Mouse (Mus musculus): ENCODE measurements around the gene Klf4. TPM values are rescaled to one million over a fixed set of nuclear protein-coding genes. Genes with fewer than 3 reads are reported as not detected.

Klf4 gene
- polyA plus RNA-seq, 1 experiment from 2014 or later, result 3.7 TPM

DNA sequence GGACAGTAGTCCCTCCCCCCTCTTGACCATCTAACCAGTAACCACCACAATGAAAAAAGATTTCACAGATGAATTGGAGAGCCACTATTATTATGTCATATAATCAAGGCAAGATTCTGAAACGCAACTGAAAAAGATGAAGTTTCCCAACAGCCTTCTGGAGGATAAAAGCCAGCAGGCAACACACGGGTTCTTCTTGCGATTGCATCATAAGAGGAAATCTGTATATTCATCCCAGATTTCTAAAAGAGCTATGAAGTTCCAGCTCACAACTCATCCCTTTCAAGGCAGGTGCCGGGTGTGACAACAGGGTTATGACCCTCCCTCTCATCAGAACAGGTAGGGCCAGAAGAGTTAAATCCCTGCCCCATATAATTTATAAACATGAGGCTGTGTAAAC lies 2.2 kb upstream of the Klf4 start:
- H3K27me3 ChIP-seq (replicated peaks), result peaks cover 16% of the 10 kb centered on the region
- ATAC-seq (ENCODE audit: low FRiP score), result no peak
- peaks cover 36% of the 10 kb centered on the region for H3K4me1 ChIP-seq
- no peak overlapping the region for H3K27ac ChIP-seq (replicated peaks)
- no peak overlapping the region for H3K4me2 ChIP-seq
- no peaks in the 10 kb centered on the region for H3K36me3 ChIP-seq
- 71% methylated on average over 4 of the region's 4 CpGs for WGBS
- H3K4me3 ChIP-seq (replicated peaks), result no peak overlapping the region
- no peak overlapping the region for H3K9ac ChIP-seq (replicated peaks)
- no peaks in the 10 kb centered on the region for H3K9me3 ChIP-seq (replicated peaks)

DNA sequence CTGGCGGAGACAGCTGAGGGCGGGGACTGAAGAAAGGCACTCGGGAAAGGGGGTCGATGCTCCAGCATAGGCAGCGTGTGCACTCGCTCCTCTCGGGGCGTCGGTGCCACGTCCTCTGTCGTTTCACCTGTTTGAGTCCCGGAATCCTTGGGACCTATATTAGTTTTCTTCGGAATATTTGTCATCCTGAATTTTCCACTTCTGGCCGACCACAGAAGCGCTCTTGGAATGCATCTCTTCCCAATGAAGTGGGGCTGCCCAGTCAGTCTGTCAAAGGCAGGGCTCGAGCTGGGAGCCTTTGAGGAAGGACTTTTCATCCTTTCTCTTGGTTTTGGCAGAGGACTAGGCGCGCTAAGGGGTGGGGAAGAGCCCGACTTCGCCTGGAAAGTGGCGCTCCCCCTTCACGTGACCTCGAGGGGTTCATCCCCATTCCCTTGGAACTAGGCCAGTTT lies 1.6 kb upstream of the Klf4 start:
- WGBS, result 1% methylated on average over 23 of the region's 23 CpGs
- peak overlapping the region; percentile 65 for H3K4me3 ChIP-seq (replicated peaks)
- peak overlapping the region; percentile 73 for H3K9ac ChIP-seq (replicated peaks)
- H3K9me3 ChIP-seq (replicated peaks), result no peaks in the 10 kb centered on the region
- peak overlapping the region; percentile 93 for H3K4me2 ChIP-seq
- H3K27me3 ChIP-seq (replicated peaks), result peaks cover 16% of the 10 kb centered on the region
- no peak for ATAC-seq (ENCODE audit: low FRiP score)
- H3K36me3 ChIP-seq, result no peaks in the 10 kb centered on the region
- H3K4me1 ChIP-seq, result peaks cover 38% of the 10 kb centered on the region
- no peak overlapping the region; the same call in 1 of the 2 replicates for H3K27ac ChIP-seq (replicated peaks)

DNA sequence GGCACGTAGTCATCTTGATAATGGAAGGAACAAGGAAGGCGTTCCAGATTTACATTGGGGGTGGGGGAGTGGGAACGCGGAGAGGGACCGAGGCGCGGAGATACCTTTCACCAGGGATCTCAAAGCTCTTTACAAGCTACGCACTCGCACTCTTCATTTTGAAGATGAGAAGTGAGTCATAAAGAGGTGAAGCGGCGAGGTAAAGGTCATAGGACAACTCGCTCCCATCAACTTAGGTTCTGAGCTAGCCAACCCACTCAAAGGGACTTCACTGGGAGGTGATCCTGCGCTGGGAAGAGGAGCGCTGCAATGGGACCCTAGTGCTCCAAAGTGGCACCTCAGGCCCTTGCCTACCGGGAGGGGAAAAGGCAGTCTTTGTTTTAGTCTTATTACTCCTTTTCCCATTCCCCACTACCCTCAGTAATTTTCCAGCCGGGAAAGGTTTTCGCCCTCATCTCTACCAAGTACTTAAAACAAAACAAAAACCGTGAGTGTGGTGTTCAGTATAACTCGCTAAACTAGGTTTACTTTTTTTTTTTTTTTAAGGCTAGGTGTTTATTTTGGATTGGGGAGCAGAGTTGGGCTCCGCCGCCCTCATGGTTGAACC lies 1.0 kb upstream of the Klf4 start:
- Histone ChIP-seq H3K27me3 (replicated peaks) (peaks cover 16% of the 10 kb centered on the region), H3K4me3 (replicated peaks) (peak overlapping the region; percentile 65), H3K36me3 (no peaks in the 10 kb centered on the region), H3K4me2 (peak overlapping the region; percentile 93), H3K9me3 (replicated peaks) (no peaks in the 10 kb centered on the region), H3K27ac (replicated peaks) (peak overlapping the region; percentile 90), H3K4me1 (peaks cover 38% of the 10 kb centered on the region), H3K9ac (replicated peaks) (peak overlapping the region; percentile 73)
- ATAC-seq (ENCODE audit: low FRiP score), result peak; percentile 2; the same call in 1 of the 2 replicates
- under 1% methylated on average over 21 of the region's 21 CpGs for WGBS

DNA sequence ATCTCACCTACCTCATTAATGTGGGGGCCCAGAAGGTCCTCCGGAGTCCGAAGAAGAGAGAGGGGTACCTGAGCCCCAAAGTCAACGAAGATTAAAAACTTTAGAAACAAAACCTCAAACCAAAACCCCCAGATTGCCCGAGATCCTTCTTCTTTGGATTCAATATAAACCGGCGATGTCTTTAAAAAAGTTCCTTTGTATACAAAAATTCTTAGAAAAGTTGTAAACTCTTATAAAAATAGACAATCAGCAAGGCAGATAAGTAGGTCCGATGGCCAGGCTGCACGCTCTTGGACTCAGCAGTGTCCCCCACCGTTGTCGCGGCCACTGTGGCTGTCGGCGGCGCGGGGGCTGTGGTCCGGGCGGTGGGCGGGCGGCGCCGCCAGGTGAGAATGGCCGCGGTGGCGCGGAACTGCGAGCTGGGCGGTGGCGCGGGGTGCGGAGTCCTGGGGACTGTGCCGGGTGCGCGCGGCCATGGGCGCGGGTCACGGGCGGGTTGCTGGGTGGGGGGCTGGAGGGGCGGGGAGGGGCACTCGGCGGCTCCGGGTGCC lies 335 bp downstream of the Klf4 start:
- Histone ChIP-seq H3K9ac (replicated peaks) (peak overlapping the region; percentile 48), H3K36me3 (no peaks in the 10 kb centered on the region), H3K4me3 (replicated peaks) (peak overlapping the region; percentile 65), H3K27me3 (replicated peaks) (peaks cover 16% of the 10 kb centered on the region), H3K4me2 (peak overlapping the region; percentile 93), H3K27ac (replicated peaks) (no peak overlapping the region), H3K4me1 (peaks cover 38% of the 10 kb centered on the region), H3K9me3 (replicated peaks) (no peaks in the 10 kb centered on the region)
- WGBS, result under 1% methylated on average over 35 of the region's 42 CpGs
- ATAC-seq (ENCODE audit: low FRiP score), result peak; percentile 22

DNA sequence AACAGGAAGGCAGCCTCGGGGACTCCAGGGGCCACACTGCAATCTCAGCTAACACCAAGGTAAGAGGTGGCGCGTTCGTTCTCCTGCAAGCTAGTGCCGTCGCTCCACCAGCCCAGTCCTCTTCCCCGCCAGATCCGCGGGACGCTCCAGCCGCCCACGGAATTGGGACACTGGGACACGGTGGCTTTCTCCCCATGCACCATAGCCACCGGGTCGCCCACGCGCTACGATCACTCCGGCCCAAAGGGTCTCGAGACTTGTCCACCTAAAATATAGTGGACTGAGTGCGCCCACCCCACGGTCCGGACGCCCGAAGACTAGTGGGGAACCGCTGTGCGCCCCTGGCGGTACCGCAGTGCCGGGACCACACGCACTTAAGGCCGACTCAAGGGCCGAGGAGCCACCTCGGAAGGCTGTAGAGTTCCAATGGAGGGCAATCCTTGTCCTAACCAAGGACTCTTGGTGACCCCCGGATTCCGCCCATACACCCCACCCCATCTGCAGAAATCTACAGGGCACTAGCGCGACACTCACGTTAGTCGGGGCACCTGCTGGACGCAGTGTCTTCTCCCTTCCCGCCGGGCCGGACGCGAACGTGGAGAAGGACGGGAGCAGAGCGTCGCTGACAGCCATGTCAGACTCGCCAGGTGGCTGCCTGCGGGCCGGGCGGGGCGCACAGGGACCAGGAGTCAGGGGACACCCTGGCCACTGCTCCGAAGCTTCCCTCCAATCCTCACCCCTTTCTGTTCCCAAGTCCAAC lies 990 bp downstream of the Klf4 start:
- Histone ChIP-seq H3K36me3 (no peaks in the 10 kb centered on the region), H3K27me3 (replicated peaks) (peaks cover 16% of the 10 kb centered on the region), H3K9ac (replicated peaks) (peak overlapping the region; percentile 48), H3K9me3 (replicated peaks) (no peaks in the 10 kb centered on the region), H3K4me3 (replicated peaks) (peak overlapping the region; percentile 65), H3K4me2 (peak overlapping the region; percentile 93), H3K4me1 (peaks cover 38% of the 10 kb centered on the region), H3K27ac (replicated peaks) (no peak overlapping the region)
- no peak for ATAC-seq (ENCODE audit: low FRiP score)
- 1% methylated on average over 56 of the region's 56 CpGs for WGBS

DNA sequence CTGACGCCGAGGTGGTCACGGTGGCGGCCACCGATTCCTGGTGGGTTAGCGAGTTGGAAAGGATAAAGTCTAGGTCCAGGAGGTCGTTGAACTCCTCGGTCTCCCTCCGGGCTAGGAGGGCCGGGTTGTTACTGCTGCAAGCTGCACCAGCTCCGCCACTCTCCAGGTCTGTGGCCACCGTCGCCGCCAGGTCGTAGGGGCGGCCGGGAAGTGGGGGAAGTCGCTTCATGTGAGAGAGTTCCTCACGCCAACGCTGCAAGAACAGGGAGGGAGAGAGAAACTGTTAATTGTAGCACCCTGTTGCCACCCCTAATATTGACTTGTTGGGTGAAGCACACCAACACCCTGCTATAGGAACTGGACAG lies 1.6 kb downstream of the Klf4 start:
- Histone ChIP-seq H3K9ac (replicated peaks) (peak overlapping the region; percentile 48), H3K4me3 (replicated peaks) (peak overlapping the region; percentile 65), H3K4me1 (peaks cover 38% of the 10 kb centered on the region), H3K27ac (replicated peaks) (no peak overlapping the region), H3K27me3 (replicated peaks) (peaks cover 15% of the 10 kb centered on the region), H3K9me3 (replicated peaks) (no peaks in the 10 kb centered on the region), H3K4me2 (peak overlapping the region; percentile 93), H3K36me3 (no peaks in the 10 kb centered on the region)
- WGBS, result under 1% methylated on average over 20 of the region's 20 CpGs
- no peak for ATAC-seq (ENCODE audit: low FRiP score)

DNA sequence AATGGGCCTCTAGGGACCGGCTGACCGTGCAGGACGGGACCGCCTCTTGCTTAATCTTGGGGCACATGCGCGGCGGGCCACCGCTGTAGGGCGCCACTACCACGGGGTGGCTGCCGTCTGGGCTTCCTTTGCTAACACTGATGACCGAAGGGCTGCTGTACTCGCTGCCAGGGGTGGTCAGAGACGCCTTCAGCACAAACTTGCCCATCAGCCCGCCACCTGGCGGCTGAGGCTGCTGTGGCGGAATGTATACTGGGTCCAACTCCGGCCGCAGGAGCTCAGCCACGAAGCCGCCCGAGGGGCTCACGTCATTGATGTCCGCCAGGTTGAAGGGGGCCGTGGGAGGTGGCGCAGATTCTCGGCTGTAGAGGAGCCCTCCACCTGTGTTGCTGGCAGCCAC lies 2.0 kb downstream of the Klf4 start:
- WGBS, result 0% methylated on average over 27 of the region's 27 CpGs
- Histone ChIP-seq H3K9me3 (replicated peaks) (no peaks in the 10 kb centered on the region), H3K4me2 (peak overlapping the region; percentile 93), H3K4me1 (peaks cover 38% of the 10 kb centered on the region), H3K27me3 (replicated peaks) (peaks cover 10% of the 10 kb centered on the region), H3K9ac (replicated peaks) (peak overlapping the region; percentile 48), H3K4me3 (replicated peaks) (peak overlapping the region; percentile 65), H3K27ac (replicated peaks) (no peak overlapping the region), H3K36me3 (no peaks in the 10 kb centered on the region)
- no peak for ATAC-seq (ENCODE audit: low FRiP score)

DNA sequence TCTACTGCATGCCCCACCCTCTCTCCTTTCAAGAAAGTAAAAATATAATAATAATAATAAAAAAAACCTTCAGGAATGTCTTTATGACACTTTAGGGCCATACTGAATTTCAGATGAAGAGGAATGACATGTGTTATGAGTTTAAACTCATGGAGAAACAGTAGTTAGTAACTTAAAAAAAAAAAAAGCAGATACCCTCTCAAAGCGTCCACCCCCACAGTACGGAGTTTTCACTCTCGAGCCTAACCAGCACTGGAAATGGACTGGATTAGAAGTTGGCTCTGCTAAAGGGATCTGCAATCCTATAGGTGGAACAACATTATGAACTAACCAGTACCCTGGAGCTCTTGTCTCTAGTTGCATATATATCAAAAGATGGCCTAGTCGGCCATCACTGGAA lies 3.9 kb downstream of the Klf4 start:
- Histone ChIP-seq H3K4me3 (replicated peaks) (no peak overlapping the region), H3K36me3 (no peaks in the 10 kb centered on the region), H3K27ac (replicated peaks) (no peak overlapping the region), H3K9me3 (replicated peaks) (no peaks in the 10 kb centered on the region), H3K4me1 (peaks cover 29% of the 10 kb centered on the region), H3K27me3 (replicated peaks) (peaks cover 7% of the 10 kb centered on the region; the same call in 1 of the 2 replicates), H3K9ac (replicated peaks) (no peak overlapping the region), H3K4me2 (0 out of 2 replicates have a peak overlapping the region, but pooled peaks have one; percentile 6)
- ATAC-seq (ENCODE audit: low FRiP score), result no peak
- WGBS, result 85% methylated on average over 4 of the region's 4 CpGs

DNA sequence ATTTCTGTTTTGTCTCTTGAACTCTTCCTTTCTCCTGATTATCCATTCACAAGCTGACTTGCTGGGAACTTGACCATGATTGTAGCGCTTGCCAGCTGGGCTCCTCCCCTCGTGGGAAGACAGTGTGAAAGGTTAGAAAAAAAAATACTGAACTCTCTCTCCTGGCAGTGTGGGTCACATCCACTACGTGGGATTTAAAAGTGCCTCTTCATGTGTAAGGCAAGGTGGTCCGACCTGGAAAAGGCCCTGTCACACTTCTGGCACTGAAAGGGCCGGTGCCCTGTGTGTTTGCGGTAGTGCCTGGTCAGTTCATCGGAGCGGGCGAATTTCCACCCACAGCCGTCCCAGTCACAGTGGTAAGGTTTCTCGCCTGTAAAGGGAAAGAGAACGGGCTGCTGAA lies 4.3 kb downstream of the Klf4 start:
- no peak overlapping the region for H3K9ac ChIP-seq (replicated peaks)
- H3K27me3 ChIP-seq (replicated peaks), result peaks cover 7% of the 10 kb centered on the region; the same call in 1 of the 2 replicates
- H3K4me1 ChIP-seq, result peaks cover 27% of the 10 kb centered on the region
- no peaks in the 10 kb centered on the region for H3K36me3 ChIP-seq
- ATAC-seq (ENCODE audit: low FRiP score), result no peak
- 85% methylated on average over 12 of the region's 12 CpGs for WGBS
- H3K4me2 ChIP-seq, result 0 out of 2 replicates have a peak overlapping the region, but pooled peaks have one; percentile 6
- no peak overlapping the region for H3K27ac ChIP-seq (replicated peaks)
- H3K9me3 ChIP-seq (replicated peaks), result no peaks in the 10 kb centered on the region
- no peak overlapping the region for H3K4me3 ChIP-seq (replicated peaks)

DNA sequence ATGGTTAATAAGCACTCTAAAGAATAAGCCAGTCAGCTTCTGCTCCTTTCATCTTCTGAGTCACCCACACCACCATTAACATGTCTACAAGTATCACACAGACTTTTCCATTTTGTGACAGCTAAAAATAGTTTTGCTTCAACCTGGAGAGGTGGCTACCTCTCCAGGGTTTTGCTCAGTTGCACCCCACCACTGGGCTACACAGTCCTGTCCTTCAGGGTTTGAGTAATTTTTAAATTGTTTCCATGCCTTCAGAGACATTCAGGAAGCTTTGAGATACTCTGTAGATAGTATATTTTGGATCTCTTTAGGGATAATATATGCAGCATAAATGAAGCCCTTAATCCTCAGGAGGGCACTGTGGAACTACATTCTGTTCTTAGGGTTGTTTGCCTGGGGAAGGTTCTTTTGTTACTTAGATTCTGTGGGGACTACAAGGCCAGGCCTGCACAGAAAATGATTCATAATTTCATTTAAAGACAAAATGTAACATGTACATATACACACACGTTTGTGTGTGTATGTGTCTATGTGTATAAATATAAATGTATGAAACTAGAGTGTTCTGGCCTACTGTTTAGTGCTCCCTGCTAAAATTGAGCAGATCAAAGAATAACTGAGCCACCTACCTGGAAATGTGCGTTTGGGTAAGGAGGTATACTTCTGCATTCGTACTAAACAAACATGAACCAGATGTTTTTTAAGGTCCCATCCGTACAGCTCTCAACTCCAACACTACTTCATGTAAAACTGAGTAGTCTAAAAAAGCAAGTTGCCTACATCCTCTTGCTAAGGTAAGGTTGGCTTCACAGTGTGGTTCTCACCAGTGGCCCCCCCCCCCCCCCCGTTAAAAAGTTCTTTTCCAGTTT lies 5.8 kb downstream of the Klf4 start:
- H3K27ac ChIP-seq (replicated peaks), result no peak overlapping the region
- H3K36me3 ChIP-seq, result no peaks in the 10 kb centered on the region
- H3K4me2 ChIP-seq, result 0 out of 2 replicates have a peak overlapping the region, but pooled peaks have one; percentile 7
- ATAC-seq (ENCODE audit: low FRiP score), result no peak
- peaks cover 21% of the 10 kb centered on the region for H3K4me1 ChIP-seq
- 77% methylated on average over 5 of the region's 5 CpGs for WGBS
- H3K9me3 ChIP-seq (replicated peaks), result no peaks in the 10 kb centered on the region
- no peak overlapping the region for H3K9ac ChIP-seq (replicated peaks)
- H3K4me3 ChIP-seq (replicated peaks), result no peak overlapping the region
- peaks cover 4% of the 10 kb centered on the region; the same call in 1 of the 2 replicates for H3K27me3 ChIP-seq (replicated peaks)

DNA sequence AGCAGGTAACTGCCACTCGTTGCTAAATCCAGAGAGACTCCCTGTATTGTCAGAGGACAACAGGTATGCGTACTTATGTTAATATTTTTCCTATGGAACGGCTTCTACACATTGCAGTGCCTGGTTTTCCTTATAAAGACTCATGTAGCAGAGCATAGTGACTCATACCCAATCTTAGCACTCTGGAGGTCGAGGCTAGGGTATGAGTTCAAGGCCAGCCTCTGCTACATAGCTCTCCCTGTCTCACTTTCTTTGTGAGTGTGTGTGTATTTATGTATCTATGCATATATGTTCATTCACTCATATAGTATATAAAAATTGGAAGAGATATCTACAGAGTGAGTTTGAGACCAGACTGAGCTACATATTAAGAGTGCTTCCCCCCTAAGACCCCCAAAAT lies 8.3 kb downstream of the Klf4 start:
- Histone ChIP-seq H3K27me3 (replicated peaks) (no peaks in the 10 kb centered on the region), H3K9ac (replicated peaks) (no peak overlapping the region), H3K27ac (replicated peaks) (no peak overlapping the region), H3K4me3 (replicated peaks) (no peak overlapping the region), H3K4me2 (no peak overlapping the region), H3K4me1 (no peaks in the 10 kb centered on the region), H3K36me3 (no peaks in the 10 kb centered on the region), H3K9me3 (replicated peaks) (no peaks in the 10 kb centered on the region)
- ATAC-seq (ENCODE audit: low FRiP score), result no peak
- WGBS, result 78% methylated on average over 4 of the region's 4 CpGs

Measured in neural tube, embryonic 15.5 days (tissue).